Comparison of ENCODE assay signal across 18 mouse cellular contexts in the genomic region with DNA sequence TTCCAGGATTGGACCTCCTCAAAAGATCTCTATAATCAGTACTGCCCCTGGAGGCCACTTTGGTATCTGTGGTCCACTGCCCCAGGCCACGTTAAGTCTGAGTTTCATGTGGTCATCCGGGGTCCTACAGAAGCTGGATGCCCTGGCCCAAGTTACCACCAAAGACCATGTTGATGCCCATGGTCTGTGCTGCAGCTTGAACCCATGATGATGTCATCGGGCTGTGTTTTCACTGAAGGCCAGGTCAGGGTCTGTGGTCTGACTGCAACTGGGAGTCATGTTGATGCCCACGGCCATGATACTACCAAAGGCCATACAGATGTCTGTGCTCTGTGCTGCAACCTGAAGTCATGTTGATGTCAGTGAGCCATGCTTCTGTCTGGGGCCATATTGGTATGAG.
"Had no signal": no experiment of that assay in that cellular context is flagged by ENCODE, and none has a peak within 500 bp of the region (broad histone marks: within the 10 kb centered on the region; RNA-seq: fewer than 3 reads in every experiment).

No protein-coding gene starts in this region.

- H3K4me2 ChIP-seq: kidney, embryonic 15.5 days; liver, embryonic 13.5 days; midbrain, embryonic 12.5 days; stomach, embryonic 15.5 days had no signal

- H3K27ac ChIP-seq: kidney, embryonic 15.5 days; left cerebral cortex, adult 2 months; liver, embryonic 13.5 days; midbrain, embryonic 12.5 days; stomach, embryonic 15.5 days had no signal

- H3K9ac ChIP-seq: kidney, embryonic 15.5 days; liver, embryonic 13.5 days; midbrain, embryonic 12.5 days; stomach, embryonic 15.5 days had no signal

- H3K4me3 ChIP-seq: kidney, embryonic 15.5 days; left cerebral cortex, adult 2 months; liver, embryonic 13.5 days; midbrain, embryonic 12.5 days; stomach, embryonic 15.5 days had no signal

- H3K4me1 ChIP-seq: liver, embryonic 13.5 days; midbrain, embryonic 12.5 days; stomach, embryonic 15.5 days had no signal

- ATAC-seq: lung, postnatal 0 days had no signal

- DNase-seq: kidney, adult 11 months; kidney, adult 8-10 months; kidney, postnatal 10 days; kidney, postnatal 36 days; layer of hippocampus, postnatal 36 days; liver, embryonic 13.5 days; lung, adult 2 months; lung, postnatal 36 days; right cerebral cortex, adult 18-20 months; right cerebral cortex, postnatal 14 days; right cerebral cortex, postnatal 4 days; thymus, adult 18-20 months; thymus, postnatal 36 days had no signal

- H3K9me3 ChIP-seq: kidney, embryonic 15.5 days; liver, embryonic 13.5 days; midbrain, embryonic 12.5 days; stomach, embryonic 15.5 days had no signal

- H3K36me3 ChIP-seq: kidney, embryonic 15.5 days; liver, embryonic 13.5 days; midbrain, embryonic 12.5 days; stomach, embryonic 15.5 days had no signal

- H3K27me3 ChIP-seq: kidney, embryonic 15.5 days; liver, embryonic 13.5 days; midbrain, embryonic 12.5 days; stomach, embryonic 15.5 days had no signal
